Mouse (Mus musculus) embryonic fibroblast, embryonic 13.5 days (primary cell): ENCODE measurements around the gene Rpl26.

Source experiments
- CTCF ChIP-seq: IDR thresholded peaks from 2 replicates; pipeline ENCODE4 v1.5.1; 2011; ENCODE audit warnings: mild to moderate bottlenecking, control low read depth, low read length, moderate library complexity, borderline replicate concordance; ENCODE audit not compliant: insufficient read depth
- POLR2A ChIP-seq: IDR thresholded peaks from 2 replicates; pipeline ENCODE4 v1.6.1; 2011; ENCODE audit warnings: low read depth, mild to moderate bottlenecking, control low read depth, low read length, moderate library complexity

DNA sequence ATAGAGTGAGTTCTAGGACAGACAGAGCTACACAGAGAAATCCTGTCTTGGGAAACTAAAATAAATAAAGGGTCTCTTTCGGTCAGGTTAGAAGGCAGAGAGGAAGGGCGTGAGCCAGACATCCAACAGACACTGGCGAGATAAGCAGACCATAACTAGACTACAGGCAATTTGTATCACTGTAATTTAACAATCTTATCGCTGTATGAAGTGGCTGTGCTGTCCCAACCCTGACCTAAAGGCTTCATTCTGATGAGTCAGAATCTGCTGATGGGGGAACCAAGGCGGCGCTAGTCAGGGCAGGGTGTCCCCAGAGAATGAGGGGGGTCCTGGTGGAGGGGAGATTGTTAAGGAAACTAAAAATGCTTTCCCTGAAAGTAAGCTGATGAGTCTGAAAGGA is 2.6 kb upstream of the Rpl26 start:
- no peak for TF ChIP-seq POLR2A
- no peak for TF ChIP-seq CTCF
